Mouse (Mus musculus) neural tube, embryonic 14.5 days (tissue): ENCODE measurements around the gene Mast3. TPM values are rescaled to one million over a fixed set of nuclear protein-coding genes. Genes with fewer than 3 reads are reported as not detected.

Experiments
- ATAC-seq: fragments of 200-750 bp; cut with Nextera tagmentation; 2 replicates; pipeline ENCODE4 v1.8.0; 2017; ENCODE audit warnings: low read depth, mild to moderate bottlenecking, moderate TSS enrichment, moderate library complexity
- H3K27ac ChIP-seq: fragments of 300-500 bp; sonication (generic); 2 replicates; pipeline ENCODE4 v1.5.1; 2014; ENCODE audit warnings: low read depth, mild to moderate bottlenecking, control low read depth, low read length, moderate library complexity, mixed read lengths
- H3K27me3 ChIP-seq: fragments of 300-500 bp; sonication (generic); 2 replicates; pipeline ENCODE4 v1.6.1; 2014; ENCODE audit warnings: low read length; ENCODE audit not compliant: control insufficient read depth, insufficient read depth
- H3K36me3 ChIP-seq: fragments of 300-500 bp; sonication (generic); 2 replicates; pipeline ENCODE4 v1.6.1; 2014; ENCODE audit warnings: low read length, mixed read lengths; ENCODE audit not compliant: control insufficient read depth, insufficient read depth
- H3K4me1 ChIP-seq: fragments of 300-500 bp; sonication (generic); 2 replicates; pipeline ENCODE4 v1.6.1; 2014; ENCODE audit warnings: low read length; ENCODE audit not compliant: control insufficient read depth, insufficient read depth
- H3K4me2 ChIP-seq: fragments of 300-500 bp; sonication (generic); 2 replicates; pipeline ENCODE4 v1.6.1; 2014; ENCODE audit warnings: mild to moderate bottlenecking, low read depth, low read length, control low read depth
- H3K4me3 ChIP-seq: fragments of 300-500 bp; sonication (generic); 2 replicates; pipeline ENCODE4 v1.5.1; 2014; ENCODE audit warnings: low read depth, low read length, control low read depth, mixed read lengths
- H3K9ac ChIP-seq: fragments of 300-500 bp; sonication (generic); replicated peaks from 2 replicates; pipeline ENCODE4 v1.6.1; 2014; ENCODE audit warnings: low read depth, mild to moderate bottlenecking, control low read depth, low read length, mixed read lengths
- H3K9me3 ChIP-seq: fragments of 300-500 bp; sonication (generic); 2 replicates; pipeline ENCODE4 v1.6.1; 2016; ENCODE audit warnings: low read length; ENCODE audit not compliant: control insufficient read depth
- WGBS: fragments of 180-500 bp; shearing (Covaris S2); extraction: QIAGEN DNeasy Blood & Tissue Kit; methylation state at CpG from one replicate; pipeline ENCODE4 v1.1.7; 2014; 5-methylcytosine and 5-hydroxymethylcytosine counted together
- polyA plus RNA-seq: library from polyadenylated mRNA; unstranded; fragments of >200 nt; fragmentation: Nextera tagmentation; extraction: Ambion mirVana; gene quantifications from 2 replicates; pipeline ENCODE4 v1.2.1, GENCODE M21; 2014

Mast3 gene
- polyA plus RNA-seq, 1 experiment from 2014 or later = 23.4 TPM

GRCm38 (mm10) chr8:70791975-70792691 is 12.7 kb downstream of the Mast3 start:
- Histone ChIP-seq H3K4me1 (peaks cover 13% of the 10 kb centered on the region), H3K27ac (peak overlapping the region; percentile 85), H3K27me3 (no peaks in the 10 kb centered on the region), H3K9me3 (no peaks in the 10 kb centered on the region), H3K9ac (peak overlapping the region; percentile 87), H3K4me2 (peak overlapping the region; percentile 66), H3K36me3 (no peaks in the 10 kb centered on the region), H3K4me3 (peak overlapping the region; percentile 58)
- 5% methylated on average over 57 of the region's 58 CpGs for WGBS
- ATAC-seq = peak; percentile 84

GRCm38 (mm10) chr8:70791294-70791701 is 13.6 kb downstream of the Mast3 start:
- 87% methylated on average over 7 of the region's 7 CpGs for WGBS
- H3K36me3 ChIP-seq = peaks cover 5% of the 10 kb centered on the region
- 0 out of 2 replicates have a peak overlapping the region, but pooled peaks have one; percentile 7 for H3K9ac ChIP-seq
- no peaks in the 10 kb centered on the region for H3K9me3 ChIP-seq
- peak overlapping the region; percentile 66 for H3K4me2 ChIP-seq
- no peak overlapping the region for H3K4me3 ChIP-seq
- H3K27ac ChIP-seq = no peak overlapping the region
- no peaks in the 10 kb centered on the region for H3K27me3 ChIP-seq
- ATAC-seq = no peak
- H3K4me1 ChIP-seq = peaks cover 13% of the 10 kb centered on the region

GRCm38 (mm10) chr8:70790846-70791245 is 14.0 kb downstream of the Mast3 start:
- Histone ChIP-seq H3K4me1 (peaks cover 13% of the 10 kb centered on the region), H3K36me3 (peaks cover 10% of the 10 kb centered on the region), H3K27me3 (no peaks in the 10 kb centered on the region), H3K9me3 (no peaks in the 10 kb centered on the region), H3K27ac (no peak overlapping the region), H3K4me2 (peak overlapping the region; percentile 66; the same call in 1 of the 2 replicates), H3K9ac (peak overlapping the region; percentile 21), H3K4me3 (no peak overlapping the region)
- ATAC-seq = no peak
- WGBS = 59% methylated on average over 8 of the region's 8 CpGs

GRCm38 (mm10) chr8:70789046-70789445 is 15.8 kb downstream of the Mast3 start:
- H3K27ac ChIP-seq = no peak overlapping the region
- H3K36me3 ChIP-seq = peaks cover 11% of the 10 kb centered on the region

GRCm38 (mm10) chr8:70787941-70788667 is 16.8 kb downstream of the Mast3 start:
- peaks cover 13% of the 10 kb centered on the region for H3K4me1 ChIP-seq
- no peak for ATAC-seq
- no peak overlapping the region for H3K9ac ChIP-seq

More at GRCm38 (mm10) chr8:70789046-70789445, 15.8 kb downstream of the Mast3 start:
- Histone ChIP-seq H3K9me3 (no peaks in the 10 kb centered on the region), H3K4me3 (no peak overlapping the region), H3K4me1 (peaks cover 13% of the 10 kb centered on the region), H3K4me2 (no peak overlapping the region), H3K9ac (no peak overlapping the region), H3K27me3 (no peaks in the 10 kb centered on the region)
- WGBS = 80% methylated on average over 10 of the region's 10 CpGs
- ATAC-seq = no peak

GRCm38 (mm10) chr8:70787051-70787445 is 17.8 kb downstream of the Mast3 start:
- Histone ChIP-seq H3K9ac (no peak overlapping the region), H3K9me3 (no peaks in the 10 kb centered on the region), H3K4me2 (no peak overlapping the region), H3K4me3 (no peak overlapping the region), H3K27ac (no peak overlapping the region), H3K4me1 (0 out of 2 replicates have a peak, but pooled peaks cover 9% of the 10 kb centered on the region), H3K27me3 (no peaks in the 10 kb centered on the region), H3K36me3 (peaks cover 21% of the 10 kb centered on the region)
- WGBS = 92% methylated on average over 3 of the region's 3 CpGs
- no peak for ATAC-seq

More at GRCm38 (mm10) chr8:70787941-70788667, 16.8 kb downstream of the Mast3 start:
- Histone ChIP-seq H3K36me3 (peaks cover 18% of the 10 kb centered on the region), H3K4me3 (no peak overlapping the region), H3K27ac (no peak overlapping the region), H3K9me3 (no peaks in the 10 kb centered on the region), H3K27me3 (no peaks in the 10 kb centered on the region), H3K4me2 (no peak overlapping the region)
- 17% methylated on average over 29 of the region's 30 CpGs for WGBS

- Histone ChIP-seq H3K4me2 (no peak overlapping the region), H3K9ac (no peak overlapping the region), H3K27me3 (no peaks in the 10 kb centered on the region), H3K9me3 (no peaks in the 10 kb centered on the region), H3K4me3 (no peak overlapping the region), H3K27ac (no peak overlapping the region), H3K36me3 (peaks cover 22% of the 10 kb centered on the region), H3K4me1 (0 out of 2 replicates have a peak, but pooled peaks cover 8% of the 10 kb centered on the region)
- WGBS = 87% methylated on average over 25 of the region's 25 CpGs
- no peak for ATAC-seq
These were observed 18.4 kb downstream of the Mast3 start for GRCm38 (mm10) chr8:70786291-70787050.

GRCm38 (mm10) chr8:70780093-70780492 is 24.8 kb downstream of the Mast3 start:
- WGBS = 86% methylated on average over 11 of the region's 11 CpGs
- ATAC-seq = no peak
- H3K27me3 ChIP-seq = no peaks in the 10 kb centered on the region
- no peak overlapping the region for H3K4me2 ChIP-seq
- no peaks in the 10 kb centered on the region for H3K9me3 ChIP-seq
- no peak overlapping the region for H3K27ac ChIP-seq
- no peak overlapping the region for H3K4me3 ChIP-seq
- peaks cover 34% of the 10 kb centered on the region for H3K36me3 ChIP-seq
- H3K4me1 ChIP-seq = peaks cover 17% of the 10 kb centered on the region
- no peak overlapping the region for H3K9ac ChIP-seq
